In genomic region chr9:31030532-31031413, GRCm38 (mm10) we compare ENCODE assay signal across 8 mouse cellular contexts. TPM values are rescaled to one million over a fixed set of nuclear protein-coding genes. Genes with fewer than 3 reads are reported as not detected.
DNase-seq lines count a peak whose midpoint lies in the region; ATAC-seq and TF ChIP-seq lines count a peak whose summit lies in the region.

Gene Zbtb44 (plus strand): TSS chr9:31030644.

- H3K4me2 ChIP-seq in embryonic facial prominence, embryonic 13.5 days, result peak within 1 kb of the TSS; percentile 80
- H3K4me2 ChIP-seq in heart, embryonic 11.5 days, result peak within 1 kb of the TSS; percentile 93

- ATAC-seq in embryonic facial prominence, embryonic 13.5 days (ENCODE audit: insufficient number of reproducible peaks, insufficient read depth, low FRiP score, low TSS enrichment, low read depth), result peak; percentile 84
- peak; percentile 91 for ATAC-seq in heart, embryonic 11.5 days (replicated peaks; ENCODE audit: insufficient number of reproducible peaks, low FRiP score, low TSS enrichment)

- H3K9ac ChIP-seq in embryonic facial prominence, embryonic 13.5 days, result peak within 1 kb of the TSS; percentile 98
- peak within 1 kb of the TSS; percentile 92 for H3K9ac ChIP-seq in heart, embryonic 11.5 days (ENCODE audit: low read depth, low read length)

- no peaks in the 10 kb centered on the region for H3K27me3 ChIP-seq in embryonic facial prominence, embryonic 13.5 days
- H3K27me3 ChIP-seq in heart, embryonic 11.5 days (ENCODE audit: control insufficient read depth, insufficient read depth, low read length), result no peaks in the 10 kb centered on the region

- no peaks in the 10 kb centered on the region for H3K9me3 ChIP-seq in embryonic facial prominence, embryonic 13.5 days
- H3K9me3 ChIP-seq in heart, embryonic 11.5 days (replicated peaks; ENCODE audit: control insufficient read depth, low read length), result no peaks in the 10 kb centered on the region

- peak within 1 kb of the TSS; percentile 96 for H3K27ac ChIP-seq in embryonic facial prominence, embryonic 13.5 days
- H3K27ac ChIP-seq in heart, embryonic 11.5 days (ENCODE audit: low read depth, low read length), result peak within 1 kb of the TSS; percentile 99

- peak; percentile 60 to 68 for DNase-seq in CD8-positive naive resting alpha-beta T cell, adult 2 months (ENCODE audit: low read depth in 2 of 2, low spot score in 2 of 2)
- peak; percentile 84 to 94 for DNase-seq in adrenal gland, adult (ENCODE audit: inconsistent age in 2 of 2, low spot score in 1 of 2)
- peak; percentile 83 for DNase-seq in kidney, postnatal 10 days
- DNase-seq in lung, adult 2 months, result peak; percentile 82
- DNase-seq in ovary, postnatal 10 days (ENCODE audit: low spot score), result peak; percentile 60
- no peak for DNase-seq in Muller cell, postnatal 12 days (ENCODE audit: inconsistent ontology term)

- under 1% methylated on average over 56 of the region's 79 CpGs for WGBS in embryonic facial prominence, embryonic 13.5 days
- WGBS in heart, embryonic 11.5 days (ENCODE audit: insufficient replicate concordance), result under 1% methylated on average over 58 of the region's 79 CpGs
- WGBS in lung, adult 2 months, result 1% methylated on average over 65 of the region's 79 CpGs

- H3K4me3 ChIP-seq in embryonic facial prominence, embryonic 13.5 days, result peak within 1 kb of the TSS; percentile 94
- H3K4me3 ChIP-seq in heart, embryonic 11.5 days (ENCODE audit: low read depth, low read length), result peak within 1 kb of the TSS; percentile 76
- H3K4me3 ChIP-seq in lung, adult 2 months (replicated peaks; ENCODE audit: extremely low read depth, low read depth, low read length), result peak within 1 kb of the TSS; percentile 96

- peaks cover 15% of the 10 kb centered on the region for H3K4me1 ChIP-seq in embryonic facial prominence, embryonic 13.5 days
- peaks cover 5% of the 10 kb centered on the region for H3K4me1 ChIP-seq in heart, embryonic 11.5 days (ENCODE audit: control insufficient read depth, insufficient read depth, low read length)
- peaks cover 9% of the 10 kb centered on the region for H3K4me1 ChIP-seq in lung, adult 2 months (ENCODE audit: control insufficient read depth, insufficient read depth, low read length)

- no peak for TF ChIP-seq CTCF in lung, adult 2 months (IDR thresholded peaks at IDR 0.05; ENCODE audit: insufficient read depth, low read length)

- H3K36me3 ChIP-seq in embryonic facial prominence, embryonic 13.5 days, result peaks cover 7% of the 10 kb centered on the region; the same call in 1 of the 2 replicates
- H3K36me3 ChIP-seq in heart, embryonic 11.5 days (ENCODE audit: control insufficient read depth, insufficient read depth, low read length), result no peaks in the 10 kb centered on the region

- TF ChIP-seq POLR2A in lung, adult 2 months (IDR thresholded peaks at IDR 0.05; ENCODE audit: borderline replicate concordance, extremely low read depth, low read depth, low read length), result no peak

RNA-seq across cellular contexts. Expression of gene Zbtb44, which starts in this region (rescaled TPM):
- polyA plus RNA-seq in embryonic facial prominence, embryonic 13.5 days (2015; fragmentation: Nextera tagmentation; extraction: Ambion mirVana), result 6.5 TPM in 2 replicates
- 4.2 and 7.1 TPM in 2 replicates for polyA plus RNA-seq in heart, embryonic 11.5 days (2014; fragmentation: Nextera tagmentation; extraction: Ambion mirVana)
- 5.9 and 8.2 TPM in 2 replicates for polyA plus RNA-seq in lung, adult 2 months (2012; rRNA removed)
